Mouse (Mus musculus): ENCODE results near the gene Atg16l1. TPM values are rescaled to one million over a fixed set of nuclear protein-coding genes. Genes with fewer than 3 reads are reported as not detected.

The Atg16l1 gene
- polyA plus RNA-seq, 1 experiment = 79.2 TPM

GRCm38 (mm10) chr1:87766233-87766632 lies 10.6 kb downstream of the Atg16l1 start:
- no peak overlapping the region for H3K4me3 ChIP-seq (ENCODE audit: insufficient read depth, low read length)
- no peaks in the 10 kb centered on the region for H3K4me1 ChIP-seq (ENCODE audit: control insufficient read depth, insufficient read depth, low read length)
- peak; percentile 63 for TF ChIP-seq CTCF (IDR thresholded peaks at IDR 0.05; ENCODE audit: extremely low read depth, insufficient read depth, low read length)
- TF ChIP-seq POLR2A (IDR thresholded peaks at IDR 0.05; ENCODE audit: extremely low read depth, insufficient read depth, low read length) = no peak
- no peak overlapping the region for H3K27ac ChIP-seq (ENCODE audit: insufficient read depth, low read length)

- Histone ChIP-seq H3K4me3 (ENCODE audit: insufficient read depth, low read length) (no peak overlapping the region), H3K27ac (ENCODE audit: insufficient read depth, low read length) (no peak overlapping the region), H3K4me1 (ENCODE audit: control insufficient read depth, insufficient read depth, low read length) (no peaks in the 10 kb centered on the region)
- no peak for TF ChIP-seq CTCF (IDR thresholded peaks at IDR 0.05; ENCODE audit: extremely low read depth, insufficient read depth, low read length)
- no peak for TF ChIP-seq POLR2A (IDR thresholded peaks at IDR 0.05; ENCODE audit: extremely low read depth, insufficient read depth, low read length)
Observed at GRCm38 (mm10) chr1:87769263-87769662, 13.6 kb downstream of the Atg16l1 start.

GRCm38 (mm10) chr1:87770486-87770885 lies 14.8 kb downstream of the Atg16l1 start:
- no peak for TF ChIP-seq CTCF (IDR thresholded peaks at IDR 0.05; ENCODE audit: extremely low read depth, insufficient read depth, low read length)
- no peak for TF ChIP-seq POLR2A (IDR thresholded peaks at IDR 0.05; ENCODE audit: extremely low read depth, insufficient read depth, low read length)
- no peak overlapping the region for H3K27ac ChIP-seq (ENCODE audit: insufficient read depth, low read length)
- no peak overlapping the region for H3K4me3 ChIP-seq (ENCODE audit: insufficient read depth, low read length)
- H3K4me1 ChIP-seq (ENCODE audit: control insufficient read depth, insufficient read depth, low read length) = no peaks in the 10 kb centered on the region

DNA sequence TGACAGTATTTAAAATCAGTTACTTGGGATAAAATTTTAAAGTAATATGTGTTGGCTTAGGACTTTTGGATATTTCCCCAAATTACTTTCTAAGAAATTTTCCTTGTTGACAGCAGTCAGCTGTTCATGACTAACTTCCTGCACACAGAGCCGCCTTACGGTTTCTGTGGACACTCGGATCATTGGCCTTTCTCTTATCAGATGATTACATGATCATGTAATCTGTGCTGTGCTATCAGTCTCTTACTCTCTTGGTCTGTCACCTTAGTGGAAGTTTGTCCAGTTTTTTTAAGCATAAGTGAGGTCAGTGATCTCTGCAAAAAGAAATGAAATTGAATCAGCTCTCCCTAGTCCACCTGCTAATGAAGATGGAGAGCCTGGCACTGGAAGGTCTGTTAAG lies 16.1 kb downstream of the Atg16l1 start:
- Histone ChIP-seq H3K4me3 (ENCODE audit: insufficient read depth, low read length) (no peak overlapping the region), H3K27ac (ENCODE audit: insufficient read depth, low read length) (no peak overlapping the region), H3K4me1 (ENCODE audit: control insufficient read depth, insufficient read depth, low read length) (no peaks in the 10 kb centered on the region)
- TF ChIP-seq POLR2A (IDR thresholded peaks at IDR 0.05; ENCODE audit: extremely low read depth, insufficient read depth, low read length) = no peak
- TF ChIP-seq CTCF (IDR thresholded peaks at IDR 0.05; ENCODE audit: extremely low read depth, insufficient read depth, low read length) = no peak

GRCm38 (mm10) chr1:87773336-87773735 lies 17.7 kb downstream of the Atg16l1 start:
- Histone ChIP-seq H3K27ac (ENCODE audit: insufficient read depth, low read length) (no peak overlapping the region), H3K4me1 (ENCODE audit: control insufficient read depth, insufficient read depth, low read length) (no peaks in the 10 kb centered on the region), H3K4me3 (ENCODE audit: insufficient read depth, low read length) (no peak overlapping the region)
- TF ChIP-seq POLR2A (IDR thresholded peaks at IDR 0.05; ENCODE audit: extremely low read depth, insufficient read depth, low read length) (no peak), CTCF (IDR thresholded peaks at IDR 0.05; ENCODE audit: extremely low read depth, insufficient read depth, low read length) (no peak)

GRCm38 (mm10) chr1:87774845-87775244 lies 19.2 kb downstream of the Atg16l1 start:
- no peaks in the 10 kb centered on the region for H3K4me1 ChIP-seq (ENCODE audit: control insufficient read depth, insufficient read depth, low read length)
- H3K27ac ChIP-seq (ENCODE audit: insufficient read depth, low read length) = no peak overlapping the region
- TF ChIP-seq CTCF (IDR thresholded peaks at IDR 0.05; ENCODE audit: extremely low read depth, insufficient read depth, low read length) = no peak
- TF ChIP-seq POLR2A (IDR thresholded peaks at IDR 0.05; ENCODE audit: extremely low read depth, insufficient read depth, low read length) = no peak
- H3K4me3 ChIP-seq (ENCODE audit: insufficient read depth, low read length) = no peak overlapping the region

- Histone ChIP-seq H3K4me1 (ENCODE audit: control insufficient read depth, insufficient read depth, low read length) (no peaks in the 10 kb centered on the region), H3K27ac (ENCODE audit: insufficient read depth, low read length) (no peak overlapping the region), H3K4me3 (ENCODE audit: insufficient read depth, low read length) (no peak overlapping the region)
- TF ChIP-seq POLR2A (IDR thresholded peaks at IDR 0.05; ENCODE audit: extremely low read depth, insufficient read depth, low read length) (no peak), CTCF (IDR thresholded peaks at IDR 0.05; ENCODE audit: extremely low read depth, insufficient read depth, low read length) (no peak)
Observed at GRCm38 (mm10) chr1:87779204-87779785, 23.6 kb downstream of the Atg16l1 start.

DNA sequence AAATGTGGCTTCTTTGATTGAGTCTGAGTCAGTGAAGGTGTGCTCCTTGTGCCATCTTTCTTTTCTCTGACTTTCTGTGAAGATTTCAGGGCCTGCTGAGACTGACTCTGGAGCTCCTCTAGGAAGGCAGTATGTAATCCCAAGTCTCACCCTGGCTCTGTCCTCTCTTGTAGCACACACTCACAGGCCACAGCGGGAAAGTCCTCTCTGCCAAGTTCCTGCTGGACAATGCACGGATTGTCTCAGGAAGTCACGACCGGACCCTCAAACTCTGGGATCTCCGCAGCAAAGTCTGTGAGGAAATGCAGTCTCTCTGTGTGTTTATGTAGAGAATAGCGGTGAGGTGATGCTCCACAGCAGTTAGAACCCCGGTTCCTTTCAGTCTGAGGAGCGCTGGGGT lies 30.0 kb downstream of the Atg16l1 start:
- Histone ChIP-seq H3K27ac (ENCODE audit: insufficient read depth, low read length) (peak overlapping the region; percentile 1; the same call in 1 of the 2 replicates), H3K4me3 (ENCODE audit: insufficient read depth, low read length) (no peak overlapping the region), H3K4me1 (ENCODE audit: control insufficient read depth, insufficient read depth, low read length) (peaks cover 4% of the 10 kb centered on the region)
- TF ChIP-seq POLR2A (IDR thresholded peaks at IDR 0.05; ENCODE audit: extremely low read depth, insufficient read depth, low read length) = no peak
- TF ChIP-seq CTCF (IDR thresholded peaks at IDR 0.05; ENCODE audit: extremely low read depth, insufficient read depth, low read length) = no peak

- no peak overlapping the region for H3K4me3 ChIP-seq (ENCODE audit: insufficient read depth, low read length)
- H3K27ac ChIP-seq (ENCODE audit: insufficient read depth, low read length) = peak overlapping the region; percentile 45; the same call in 1 of the 2 replicates
- TF ChIP-seq POLR2A (IDR thresholded peaks at IDR 0.05; ENCODE audit: extremely low read depth, insufficient read depth, low read length) = no peak
- no peak for TF ChIP-seq CTCF (IDR thresholded peaks at IDR 0.05; ENCODE audit: extremely low read depth, insufficient read depth, low read length)
- peaks cover 4% of the 10 kb centered on the region for H3K4me1 ChIP-seq (ENCODE audit: control insufficient read depth, insufficient read depth, low read length)
Observed at GRCm38 (mm10) chr1:87786251-87786650, 30.6 kb downstream of the Atg16l1 start.

GRCm38 (mm10) chr1:87789665-87790064 lies 34.0 kb downstream of the Atg16l1 start:
- Histone ChIP-seq H3K27ac (ENCODE audit: insufficient read depth, low read length) (no peak overlapping the region), H3K4me1 (ENCODE audit: control insufficient read depth, insufficient read depth, low read length) (peaks cover 9% of the 10 kb centered on the region), H3K4me3 (ENCODE audit: insufficient read depth, low read length) (no peak overlapping the region)
- TF ChIP-seq POLR2A (IDR thresholded peaks at IDR 0.05; ENCODE audit: extremely low read depth, insufficient read depth, low read length) = no peak
- no peak for TF ChIP-seq CTCF (IDR thresholded peaks at IDR 0.05; ENCODE audit: extremely low read depth, insufficient read depth, low read length)
